Mouse (Mus musculus) adrenal gland, adult (tissue): ENCODE data around the gene Lpar5.

Experiments
- DNase-seq, 2 experiments: peaks; one replicate each; pipeline ENCODE4 v3.0.0; 2022 to 2023; ENCODE audit warnings: low spot score in 1 of 2; ENCODE audit not compliant: inconsistent age in 2 of 2

Lpar5 gene

DNA sequence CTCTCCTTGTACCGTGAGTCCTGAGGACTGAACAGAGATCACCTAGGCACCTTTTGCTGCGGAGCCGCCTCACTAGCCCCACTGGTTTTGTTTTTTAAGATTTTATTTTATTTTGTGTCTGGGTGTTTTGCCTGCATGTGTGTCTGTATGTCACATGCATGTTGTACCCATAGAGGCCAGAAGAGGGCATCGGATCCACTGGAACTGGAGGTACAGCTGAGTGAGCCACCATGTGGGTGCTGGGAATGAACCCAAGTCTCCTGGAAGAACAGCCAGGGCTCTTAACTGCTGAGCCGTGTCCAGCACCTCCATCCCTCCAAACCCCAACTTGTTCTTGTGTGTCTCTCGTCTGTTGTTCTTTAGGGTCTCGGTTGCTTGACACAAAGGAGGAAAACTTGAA is 43.2 kb downstream of the Lpar5 start:
- peak in 1 of 2 experiments; percentile 73 for DNase-seq

DNA sequence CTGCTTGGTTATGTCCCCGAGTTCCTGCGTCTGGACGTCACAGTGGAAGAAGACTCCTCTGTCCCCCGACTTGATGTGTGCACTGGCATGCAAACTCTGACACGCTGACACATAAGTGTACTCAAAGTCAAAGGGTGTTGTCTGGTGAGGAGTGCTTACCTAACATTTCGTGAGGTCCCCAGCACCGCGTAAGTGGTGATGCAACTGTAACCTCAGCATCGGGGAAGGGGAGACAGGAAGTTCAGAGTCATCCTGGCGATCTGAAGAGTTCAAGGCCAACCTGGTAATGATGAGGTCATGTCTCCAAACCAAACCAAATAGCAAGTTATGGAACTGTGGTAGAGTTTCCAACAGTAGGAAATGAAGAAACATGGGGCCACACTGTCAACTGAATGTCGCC is 44.8 kb downstream of the Lpar5 start:
- DNase-seq = peak in 1 of 2 experiments; percentile 54

DNA sequence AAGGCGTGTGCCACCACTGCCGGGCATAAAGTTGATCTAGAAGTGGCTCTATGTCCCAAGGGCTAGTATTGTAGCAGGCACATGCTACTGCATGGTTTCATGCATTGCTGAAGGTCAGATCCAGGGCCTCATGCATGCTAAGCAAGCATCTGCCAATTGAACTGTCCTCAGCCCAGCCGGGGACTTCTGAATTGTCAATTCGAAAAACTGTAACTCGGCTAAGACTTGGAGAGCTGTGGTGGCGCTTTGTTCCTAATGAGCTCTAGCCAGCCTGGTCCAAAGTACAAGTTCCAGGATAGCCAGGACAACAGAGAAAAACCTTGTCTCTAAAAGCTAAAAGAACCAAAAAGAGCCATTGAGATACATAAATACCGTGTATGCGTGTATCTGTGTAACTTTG is 51.7 kb downstream of the Lpar5 start:
- no peak for DNase-seq

DNA sequence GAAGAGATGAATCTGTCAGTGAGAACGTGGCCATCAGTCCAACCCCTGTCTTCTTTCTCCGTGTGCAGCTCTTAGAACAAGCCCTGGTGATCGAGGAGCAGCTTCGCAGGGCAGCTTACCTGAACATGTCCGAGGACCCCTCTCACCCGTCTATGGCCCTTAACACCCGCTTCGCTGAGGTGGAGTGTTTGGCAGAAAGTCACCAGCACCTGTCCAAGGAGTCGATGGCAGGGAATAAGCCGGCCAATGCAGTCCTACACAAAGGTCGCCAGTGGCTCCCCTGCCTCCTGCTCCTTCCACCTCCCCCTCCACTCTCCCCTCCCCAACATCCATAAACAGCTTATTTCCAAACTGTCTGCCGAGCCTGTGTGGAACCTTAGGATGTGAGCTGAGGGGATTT is 61.0 kb downstream of the Lpar5 start:
- DNase-seq = no peak

DNA sequence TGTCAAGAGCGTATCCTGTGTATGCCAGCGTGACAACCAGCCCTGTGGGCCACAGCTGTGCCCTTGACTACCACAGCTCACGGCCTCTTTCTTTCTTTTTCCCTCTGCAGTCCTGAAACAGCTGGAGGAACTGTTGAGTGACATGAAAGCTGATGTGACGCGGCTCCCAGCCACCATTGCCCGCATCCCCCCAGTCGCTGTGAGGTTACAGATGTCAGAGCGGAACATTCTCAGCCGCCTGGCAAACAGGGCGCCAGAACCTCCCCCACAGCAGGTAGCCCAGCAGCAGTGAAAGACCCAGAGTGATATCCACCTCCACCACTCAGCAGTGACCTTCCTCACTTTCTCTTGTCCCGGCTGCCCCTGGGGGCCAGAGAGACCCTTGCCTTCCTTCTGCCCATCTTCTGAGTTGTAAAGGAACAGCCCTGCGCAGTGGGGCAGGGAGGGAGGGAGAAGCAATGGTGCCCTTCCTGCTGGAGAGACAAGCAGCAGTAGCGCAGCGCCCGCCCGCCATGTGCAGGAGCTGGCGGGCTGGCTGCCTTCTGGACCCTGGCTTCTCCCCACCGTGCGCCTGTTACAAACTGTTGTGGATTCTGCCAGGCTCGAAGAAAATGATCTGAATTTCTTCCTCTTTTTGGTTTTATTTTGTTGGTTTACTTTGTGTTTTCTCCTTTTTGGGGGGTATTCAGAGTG is 62.1 kb downstream of the Lpar5 start:
- peak in 1 of 2 experiments; percentile 42 for DNase-seq

DNA sequence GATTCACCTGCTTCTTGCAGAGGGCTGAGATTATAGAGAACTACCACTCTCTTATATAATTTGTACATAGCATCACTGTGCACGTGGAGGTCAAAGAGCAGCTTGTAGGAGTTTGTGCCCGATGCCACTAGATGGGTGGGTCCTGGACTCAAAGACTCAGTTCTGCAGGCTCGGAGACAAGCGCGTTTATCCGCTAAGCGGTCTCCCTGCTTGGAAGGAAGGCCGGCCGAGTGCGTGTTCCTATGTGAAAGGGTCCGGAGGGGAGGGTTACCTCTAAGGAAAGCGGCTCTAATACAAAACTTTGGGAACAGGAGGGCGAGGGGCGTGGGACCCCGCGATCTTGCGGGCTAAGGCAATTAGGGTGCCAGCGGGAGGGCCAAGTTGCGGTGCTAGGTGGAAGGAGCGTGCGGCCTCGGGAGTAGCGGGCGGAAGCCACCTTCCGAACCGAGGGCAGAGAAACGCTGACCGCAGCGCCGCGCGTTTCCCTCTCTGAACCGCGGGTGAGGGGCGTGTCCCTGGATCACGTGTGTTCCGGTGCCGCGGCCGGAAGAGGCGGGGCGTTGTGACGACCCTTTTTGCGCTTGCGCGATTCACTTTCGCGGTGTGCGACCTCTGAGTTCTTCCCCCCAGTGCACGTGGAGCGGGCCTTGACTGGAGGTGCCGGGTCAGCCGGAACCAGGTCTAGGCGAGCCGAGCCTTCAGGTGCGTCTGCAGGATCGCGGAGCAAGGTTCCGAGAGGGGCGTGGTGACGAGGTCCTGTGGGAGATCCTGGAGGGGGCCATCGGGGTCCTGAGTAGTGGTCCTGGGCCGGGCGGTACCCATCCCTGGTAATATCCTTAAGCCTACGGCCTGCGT is 63.8 kb downstream of the Lpar5 start, which contains the start of gene Nop2:
Nop2 (plus strand) TSS at position 608 of the 855 bp plus-strand sequence.
- peak; percentile 91 to 95 for DNase-seq
